Mouse (Mus musculus) erythroid progenitor cell, adult 5-6 weeks (primary cell): ENCODE results near the gene Polh. TPM values are rescaled to one million over a fixed set of nuclear protein-coding genes. Genes with fewer than 3 reads are reported as not detected.

Source experiments
- ATAC-seq: replicated peaks from 2 replicates; pipeline ENCODE4 v1.8.0; 2016; ENCODE audit warnings: moderate number of reproducible peaks, mild to moderate bottlenecking, moderate TSS enrichment, inconsistent platforms; ENCODE audit not compliant: poor library complexity, low FRiP score, severe bottlenecking
- total RNA-seq, 2 experiments: library from RNA; stranded (forward) in 1 of 2; stranded (reverse) in 1 of 2; fragments of 150-400 nt in 1 of 2; fragments of 186-747, 209-891 nt in 1 of 2; gene quantifications; 2 replicates each; pipeline versions ENCODE4 v1.2.3 to v1.2.4; 2015 to 2017; ENCODE audit warnings: low replicate concordance in 2 of 2

The Polh gene
- total RNA-seq, 2 experiments from 2014 or later, result 61.2 to 102 TPM

DNA sequence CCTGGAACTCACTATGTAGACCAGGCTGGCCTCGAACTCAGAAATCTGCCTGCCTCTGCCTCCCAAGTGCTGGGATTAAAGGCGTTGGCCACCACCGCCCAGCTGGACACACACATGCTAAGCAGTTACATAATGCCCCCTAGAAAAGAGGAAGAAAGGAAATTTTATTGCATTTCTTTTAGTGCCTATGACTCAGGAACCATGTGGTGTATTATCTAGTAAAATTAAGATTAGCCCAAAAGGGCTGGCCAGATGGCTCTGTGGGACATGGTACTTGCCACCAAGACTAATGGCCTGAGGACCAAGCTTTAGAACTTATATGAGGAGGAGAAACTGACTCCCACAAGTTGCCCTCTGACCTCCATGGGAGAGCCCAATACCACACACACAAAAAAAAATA is 62.6 kb downstream of the Polh start:
- no peak for ATAC-seq

DNA sequence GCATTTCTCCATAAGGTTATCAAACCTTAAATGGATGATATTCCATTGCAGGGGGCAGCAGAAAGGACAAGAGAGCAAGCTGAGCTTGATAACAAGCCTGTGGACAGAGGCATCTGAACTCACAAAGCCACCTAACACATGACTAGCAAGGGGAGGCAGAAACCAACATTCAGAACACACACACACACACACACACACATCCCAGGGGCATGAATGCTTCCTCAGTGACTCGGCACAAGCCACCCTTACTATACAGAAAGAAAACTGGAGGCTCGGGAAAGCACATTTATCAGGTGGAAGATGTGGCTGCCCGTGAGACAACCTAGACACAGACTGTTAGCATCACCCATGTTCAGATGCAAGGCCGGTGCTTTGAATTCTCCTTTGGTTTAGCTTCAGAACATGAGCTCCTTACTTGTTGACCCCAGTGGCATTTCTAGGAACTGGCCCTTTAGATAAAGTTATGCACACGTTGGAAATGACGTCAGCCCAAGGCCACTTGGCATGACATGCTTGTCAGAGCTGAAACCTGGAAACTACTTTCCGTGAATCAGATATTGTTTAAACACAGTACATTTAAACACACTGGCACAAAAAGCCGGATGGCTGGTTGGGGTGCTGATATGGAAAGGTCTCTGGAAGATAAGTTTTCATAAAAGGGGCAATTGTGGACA is 63.7 kb downstream of the Polh start:
- ATAC-seq, result peak; percentile 46; the same call in 1 of the 2 replicates

- ATAC-seq, result peak; percentile 89
Measured at GRCm38 (mm10) chr17:46132862-46133261, 69.6 kb downstream of the Polh start.

DNA sequence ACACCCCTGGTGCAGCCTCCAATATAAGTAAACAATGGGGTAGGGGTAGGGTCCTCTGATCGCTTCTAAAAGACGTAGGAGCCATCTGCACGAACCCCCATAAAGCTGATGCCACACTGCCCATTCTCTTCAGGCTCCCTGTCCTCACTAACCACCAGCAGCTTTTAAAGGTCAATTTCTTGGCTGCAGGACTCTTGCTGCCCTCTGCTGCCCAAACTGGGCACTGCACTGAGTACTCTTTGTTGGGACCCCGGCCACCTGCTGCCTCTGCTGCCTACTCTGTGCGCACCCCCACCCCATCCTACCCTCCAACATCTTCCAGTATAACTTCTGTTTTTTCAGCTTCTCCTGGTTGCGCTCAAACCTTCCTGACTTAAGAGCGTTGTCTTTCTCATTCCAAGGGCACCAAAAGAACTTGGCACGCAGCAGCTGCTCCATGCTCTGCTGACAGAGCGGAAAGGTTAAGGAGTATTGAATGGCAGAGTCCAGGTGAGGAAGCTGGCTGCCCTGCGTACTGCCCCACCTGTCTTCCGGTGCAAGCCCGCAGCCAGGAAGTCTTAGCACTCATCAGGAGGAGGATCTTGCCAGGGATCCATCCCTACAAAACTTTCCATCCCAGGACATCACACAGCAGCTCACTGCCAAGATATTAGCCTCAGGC is 70.3 kb downstream of the Polh start:
- peak; percentile 76 for ATAC-seq

DNA sequence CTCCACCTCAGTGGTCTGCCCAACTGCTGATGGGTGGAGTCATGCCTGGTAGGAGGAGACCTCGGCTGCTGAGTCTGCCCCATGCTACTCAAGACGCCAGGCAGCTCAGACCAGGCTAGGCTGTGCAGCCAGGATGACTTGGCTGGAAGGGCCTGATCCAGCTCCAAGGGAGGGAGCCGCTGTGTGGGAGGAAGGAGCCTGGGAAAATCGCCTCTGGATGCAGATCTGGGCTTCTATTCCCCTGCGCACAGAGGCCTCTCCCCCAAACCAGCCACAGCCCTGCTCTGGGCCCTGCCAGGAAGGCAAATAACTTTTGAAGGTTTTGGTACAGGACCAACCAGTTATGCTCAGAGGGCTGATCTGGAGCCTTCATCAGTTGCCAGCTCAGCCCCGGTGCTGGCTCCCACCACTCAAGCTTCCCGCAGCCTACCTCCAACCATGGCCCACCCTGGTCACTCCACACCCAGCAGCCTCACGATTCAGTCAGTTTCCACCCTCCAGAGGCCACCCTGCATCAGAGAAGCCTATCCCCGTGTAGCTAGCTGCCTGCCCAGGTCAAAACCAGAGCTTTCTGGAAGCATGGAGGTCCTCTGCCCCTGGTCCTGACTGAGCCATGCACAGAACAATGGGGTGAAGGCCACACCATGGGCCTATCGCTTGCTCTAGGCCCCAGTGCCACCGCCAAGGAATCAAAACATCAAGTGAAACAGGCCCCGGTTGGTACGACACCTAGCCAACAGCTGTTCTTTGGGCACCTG is 72.5 kb downstream of the Polh start:
- no peak for ATAC-seq

GRCm38 (mm10) chr17:46127814-46128493 is 74.5 kb downstream of the Polh start:
- no peak for ATAC-seq

DNA sequence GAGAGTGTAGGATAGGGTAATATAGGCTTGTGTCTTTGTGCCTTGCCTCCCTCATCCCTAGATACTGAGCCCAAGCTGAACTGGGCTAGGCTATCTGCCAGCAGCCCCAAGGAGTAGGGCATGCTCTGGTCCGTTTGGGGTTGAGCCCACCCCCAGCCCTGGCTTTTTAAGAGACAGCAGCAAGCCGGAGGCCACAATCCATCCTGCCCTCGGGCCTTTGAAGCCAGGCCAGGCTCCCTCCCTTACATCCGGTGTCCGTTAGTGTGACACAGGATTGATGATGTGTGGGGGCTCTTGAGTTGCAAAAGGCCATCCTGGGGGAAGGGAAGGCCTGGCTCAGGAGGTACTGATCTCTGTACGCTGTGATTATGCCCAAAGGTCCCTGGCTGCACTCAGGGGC is 75.8 kb downstream of the Polh start:
- ATAC-seq, result no peak

GRCm38 (mm10) chr17:46123953-46124700 is 78.3 kb downstream of the Polh start:
- no peak for ATAC-seq

GRCm38 (mm10) chr17:46123285-46123684 is 79.2 kb downstream of the Polh start:
- ATAC-seq, result no peak

- no peak for ATAC-seq
Measured at GRCm38 (mm10) chr17:46122791-46123190, 79.7 kb downstream of the Polh start.

Other genes with a start within 250 kb of the Polh start
- 0.42 and 11.2 TPM in 2 replicates for gene Vegfa, start 170.3 kb downstream of the Polh start, total RNA-seq (2015; ENCODE audit: low replicate concordance)
- 3.5 and 6.4 TPM in 2 replicates for gene Vegfa, start 170.3 kb downstream of the Polh start, total RNA-seq (2017; ENCODE audit: low replicate concordance)
- 11.3 and 22.7 TPM in 2 replicates for gene Mrps18a, start 91.7 kb downstream of the Polh start, total RNA-seq (2015; ENCODE audit: low replicate concordance)
- gene Mrps18a, start 91.7 kb downstream of the Polh start, total RNA-seq (2017; ENCODE audit: low replicate concordance), result 9.0 and 19.4 TPM in 2 replicates
- 3.8 and 6.8 TPM in 2 replicates for gene Rsph9, start 58.4 kb downstream of the Polh start, total RNA-seq (2015; ENCODE audit: low replicate concordance)
- gene Rsph9, start 58.4 kb downstream of the Polh start, total RNA-seq (2017; ENCODE audit: low replicate concordance), result 9.9 TPM in 1 of 2 replicates, not detected in the other
- 75.0 and 75.3 TPM in 2 replicates for gene Mad2l1bp, start 49.1 kb downstream of the Polh start, total RNA-seq (2015; ENCODE audit: low replicate concordance)
- gene Mad2l1bp, start 49.1 kb downstream of the Polh start, total RNA-seq (2017; ENCODE audit: low replicate concordance), result 22.3 and 26.2 TPM in 2 replicates
- gene Gtpbp2, start 41.6 kb downstream of the Polh start, total RNA-seq (2015; ENCODE audit: low replicate concordance), result 369 and 467 TPM in 2 replicates
- gene Gtpbp2, start 41.6 kb downstream of the Polh start, total RNA-seq (2017; ENCODE audit: low replicate concordance), result 572 and 831 TPM in 2 replicates
- 26.8 and 35.0 TPM in 2 replicates for gene Xpo5, start 137 bp upstream of the Polh start, total RNA-seq (2015; ENCODE audit: low replicate concordance)
- 26.6 and 32.0 TPM in 2 replicates for gene Xpo5, start 137 bp upstream of the Polh start, total RNA-seq (2017; ENCODE audit: low replicate concordance)
- 25.6 and 26.4 TPM in 2 replicates for gene Polr1c, start 45.4 kb upstream of the Polh start, total RNA-seq (2015; ENCODE audit: low replicate concordance)
- 5.8 and 24.9 TPM in 2 replicates for gene Polr1c, start 45.4 kb upstream of the Polh start, total RNA-seq (2017; ENCODE audit: low replicate concordance)
- gene Yipf3, start 45.4 kb upstream of the Polh start, total RNA-seq (2015; ENCODE audit: low replicate concordance), result 46.5 and 53.7 TPM in 2 replicates
- gene Yipf3, start 45.4 kb upstream of the Polh start, total RNA-seq (2017; ENCODE audit: low replicate concordance), result 15.3 and 22.5 TPM in 2 replicates
- not detected in 2 replicates for gene Lrrc73, start 50.9 kb upstream of the Polh start, total RNA-seq (2015; ENCODE audit: low replicate concordance)
- gene Lrrc73, start 50.9 kb upstream of the Polh start, total RNA-seq (2017; ENCODE audit: low replicate concordance), result 0.39 TPM in 1 of 2 replicates, not detected in the other
- 2.2 and 21.8 TPM in 2 replicates for gene Tjap1, start 80.4 kb upstream of the Polh start, total RNA-seq (2015; ENCODE audit: low replicate concordance)
- gene Tjap1, start 80.4 kb upstream of the Polh start, total RNA-seq (2017; ENCODE audit: low replicate concordance), result 6.5 and 53.0 TPM in 2 replicates
- gene Dlk2, start 94.8 kb upstream of the Polh start, total RNA-seq (2015; ENCODE audit: low replicate concordance), result not detected in 2 replicates
- gene Dlk2, start 94.8 kb upstream of the Polh start, total RNA-seq (2017; ENCODE audit: low replicate concordance), result not detected in 2 replicates
- not detected in 2 replicates for gene Abcc10, start 125.7 kb upstream of the Polh start, total RNA-seq (2015; ENCODE audit: low replicate concordance)
- gene Abcc10, start 125.7 kb upstream of the Polh start, total RNA-seq (2017; ENCODE audit: low replicate concordance), result 0.53 TPM in 1 of 2 replicates, not detected in the other
- 0.72 and 8.8 TPM in 2 replicates for gene Zfp318, start 181.1 kb upstream of the Polh start, total RNA-seq (2015; ENCODE audit: low replicate concordance)
- 3.3 and 10.1 TPM in 2 replicates for gene Zfp318, start 181.1 kb upstream of the Polh start, total RNA-seq (2017; ENCODE audit: low replicate concordance)
- gene Crip3, start 226.3 kb upstream of the Polh start, total RNA-seq (2015; ENCODE audit: low replicate concordance), result not detected in 2 replicates
- not detected in 2 replicates for gene Crip3, start 226.3 kb upstream of the Polh start, total RNA-seq (2017; ENCODE audit: low replicate concordance)
- not detected in 2 replicates for gene Slc22a7, start 235.8 kb upstream of the Polh start, total RNA-seq (2015; ENCODE audit: low replicate concordance)
- gene Slc22a7, start 235.8 kb upstream of the Polh start, total RNA-seq (2017; ENCODE audit: low replicate concordance), result not detected in 2 replicates